Mouse (Mus musculus) mature B cell (primary cell): ENCODE results near the gene Tsga10.
"Not testable (repeated sequence)": the region's sequence is repeated elsewhere in the genome, so short reads cannot be mapped to it uniquely, and the experiment has no call there.

Experiments
- in situ Hi-C: fragments of 300-500 bp; cut with MboI; formaldehyde crosslinking; loops from 2 replicates; pipeline ENCODE4 v1.14.3; 2019

Gene Tsga10

GRCm38 (mm10) chr1:37864511-37865400, 1.5 kb downstream of the Tsga10 start:
- in situ Hi-C loops = no loop called here

GRCm38 (mm10) chr1:37850696-37851095, 15.5 kb downstream of the Tsga10 start:
- in situ Hi-C loops = no loop called here

- in situ Hi-C loops = no loop called here
These were observed 19.4 kb downstream of the Tsga10 start for GRCm38 (mm10) chr1:37846878-37847277.

GRCm38 (mm10) chr1:37831681-37832080, 34.5 kb downstream of the Tsga10 start:
- in situ Hi-C loops = no loop called here

- in situ Hi-C loops = not testable (repeated sequence)
These were observed 63.9 kb downstream of the Tsga10 start for GRCm38 (mm10) chr1:37802291-37802690.

GRCm38 (mm10) chr1:37800298-37800697, 65.9 kb downstream of the Tsga10 start:
- in situ Hi-C loops = no loop called here

GRCm38 (mm10) chr1:37799505-37799904, 66.7 kb downstream of the Tsga10 start:
- in situ Hi-C loops = no loop called here

GRCm38 (mm10) chr1:37759407-37759806, 106.8 kb downstream of the Tsga10 start:
- in situ Hi-C loops = no loop called here

GRCm38 (mm10) chr1:37744650-37745259, 121.5 kb downstream of the Tsga10 start:
- in situ Hi-C loops = no loop called here

- in situ Hi-C loops = no loop called here
These were observed 123.5 kb downstream of the Tsga10 start for GRCm38 (mm10) chr1:37742602-37743270.

GRCm38 (mm10) chr1:37742126-37742525, 124.1 kb downstream of the Tsga10 start:
- in situ Hi-C loops = no loop called here

- in situ Hi-C loops = no loop called here
These were observed 125.9 kb downstream of the Tsga10 start for GRCm38 (mm10) chr1:37740161-37740802.

GRCm38 (mm10) chr1:37738895-37739294, 127.3 kb downstream of the Tsga10 start:
- in situ Hi-C loops = no loop called here

- in situ Hi-C loops = no loop called here
These were observed 129.2 kb downstream of the Tsga10 start for GRCm38 (mm10) chr1:37737045-37737444.

- in situ Hi-C loops = no loop called here
These were observed 130.3 kb downstream of the Tsga10 start for GRCm38 (mm10) chr1:37735932-37736331.

- in situ Hi-C loops = no loop called here
These were observed 131.4 kb downstream of the Tsga10 start for GRCm38 (mm10) chr1:37734841-37735240.

- in situ Hi-C loops = no loop called here
These were observed 136.9 kb downstream of the Tsga10 start for GRCm38 (mm10) chr1:37729353-37729752.

- in situ Hi-C loops = no loop called here
These were observed 138.2 kb downstream of the Tsga10 start for GRCm38 (mm10) chr1:37728053-37728452.

- in situ Hi-C loops = no loop called here
These were observed 139.0 kb downstream of the Tsga10 start for GRCm38 (mm10) chr1:37727186-37727585.

- in situ Hi-C loops = no loop called here
These were observed 139.8 kb downstream of the Tsga10 start for GRCm38 (mm10) chr1:37726426-37726825.

GRCm38 (mm10) chr1:37725880-37726279, 140.3 kb downstream of the Tsga10 start:
- in situ Hi-C loops = no loop called here

- in situ Hi-C loops = no loop called here
These were observed 145.1 kb downstream of the Tsga10 start for GRCm38 (mm10) chr1:37721092-37721491.
